Mouse (Mus musculus) liver, adult 2 months (tissue): ENCODE measurements around the gene Mkrn1. TPM values are rescaled to one million over a fixed set of nuclear protein-coding genes. Genes with fewer than 3 reads are reported as not detected.
A peak's percentile ranks its signal among the peaks of the same experiment; 100 is the strongest.
"Not testable (repeated sequence)": the region's sequence is repeated elsewhere in the genome, so short reads cannot be mapped to it uniquely, and the experiment has no call there.

ENCODE experiments used
- DNase-seq: peaks from one replicate; pipeline ENCODE4 v3.0.0-alpha.2; 2011; ENCODE audit warnings: low read depth, low spot score; ENCODE audit errors: extremely low read depth
- H3K27ac ChIP-seq: fragments of 200-500 bp; replicated peaks from 2 replicates; pipeline ENCODE4 v1.5.1; 2012; ENCODE audit warnings: low read depth, mild to moderate bottlenecking, control low read depth, inconsistent platforms, low read length; ENCODE audit not compliant: insufficient read depth
- H3K27me3 ChIP-seq: fragments of 200-500 bp; 2 replicates; pipeline ENCODE4 v1.6.1; 2012; ENCODE audit warnings: mild to moderate bottlenecking, moderate library complexity, low read length, inconsistent platforms; ENCODE audit not compliant: control insufficient read depth, insufficient read depth
- H3K36me3 ChIP-seq: fragments of 200-500 bp; 2 replicates; pipeline ENCODE4 v1.6.1; 2012; ENCODE audit warnings: low read length, inconsistent platforms; ENCODE audit not compliant: control insufficient read depth, insufficient read depth
- H3K4me1 ChIP-seq: fragments of 200-500 bp; 2 replicates; pipeline ENCODE4 v1.6.1; 2011; ENCODE audit warnings: low read length; ENCODE audit not compliant: control insufficient read depth, insufficient read depth
- H3K4me3 ChIP-seq: fragments of 200-500 bp; 2 replicates; pipeline ENCODE4 v1.5.1; 2011; ENCODE audit warnings: low read depth, mild to moderate bottlenecking, control low read depth, low read length, moderate library complexity; ENCODE audit not compliant: insufficient read depth
- H3K79me2 ChIP-seq: fragments of 200-500 bp; 2 replicates; pipeline ENCODE4 v1.6.1; 2012; ENCODE audit warnings: inconsistent platforms, mild to moderate bottlenecking, low read length, moderate library complexity; ENCODE audit not compliant: control insufficient read depth, insufficient read depth
- H3K9ac ChIP-seq: fragments of 200-500 bp; 2 replicates; pipeline ENCODE4 v1.6.1; 2012; ENCODE audit warnings: low read depth, mild to moderate bottlenecking, control low read depth, inconsistent platforms, low read length
- CTCF ChIP-seq: fragments of 200-500 bp; IDR thresholded peaks from 2 replicates; pipeline ENCODE4 v1.5.1; 2011; ENCODE audit warnings: low read depth, low read length, control low read depth
- POLR2A ChIP-seq: fragments of 200-500 bp; IDR thresholded peaks from 2 replicates; pipeline ENCODE4 v1.6.1; 2011; ENCODE audit warnings: low read length, control low read depth; ENCODE audit not compliant: insufficient read depth; ENCODE audit errors: extremely low read depth
- WGBS: fragments of 180-500 bp; shearing (Covaris S2); methylation state at CpG from one replicate; pipeline ENCODE4 v1.1.7; 2018; 5-methylcytosine and 5-hydroxymethylcytosine counted together
- polyA plus RNA-seq: library from polyadenylated mRNA; depleted of rRNA; stranded (reverse); fragments of >200 nt; gene quantifications from 2 replicates; pipeline ENCODE4 v1.2.3, GENCODE M21; 2012
- total RNA-seq: library from RNA; depleted of rRNA; stranded (reverse); fragments of >200 nt; gene quantifications from 2 replicates; pipeline ENCODE4 v1.2.3, GENCODE M21; 2014

Mkrn1 gene
- total and polyA plus RNA-seq, 2 experiments, result 14.0 to 24.2 TPM

DNA sequence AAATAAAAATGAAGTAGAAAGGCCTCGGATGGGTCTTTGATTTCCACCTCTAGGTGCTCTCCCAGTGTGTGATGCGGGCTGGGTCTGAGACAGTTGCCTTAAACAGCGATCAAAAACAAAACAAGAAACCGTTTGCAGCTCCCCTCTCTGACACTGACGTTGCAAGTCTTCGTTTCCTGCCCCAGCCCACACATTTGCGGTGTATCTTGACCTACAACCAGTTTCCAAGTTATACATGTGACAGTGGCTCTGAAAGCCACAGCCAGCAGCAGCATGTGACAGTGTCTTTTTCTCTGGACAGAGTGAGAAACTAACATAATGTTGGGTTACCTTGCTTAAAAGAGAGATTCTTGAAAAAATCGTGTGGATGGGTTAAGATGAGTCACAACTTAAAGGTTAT, 40.5 kb downstream of the Mkrn1 start:
- Histone ChIP-seq H3K36me3 (no peaks in the 10 kb centered on the region), H3K27ac (no peak overlapping the region), H3K4me1 (peaks cover 9% of the 10 kb centered on the region), H3K79me2 (peaks cover 3% of the 10 kb centered on the region; the same call in 1 of the 2 replicates), H3K4me3 (no peak overlapping the region), H3K9ac (no peak overlapping the region), H3K27me3 (no peaks in the 10 kb centered on the region)
- TF ChIP-seq POLR2A (no peak), CTCF (no peak)
- no peak for DNase-seq
- 74% methylated on average over 8 of the region's 8 CpGs for WGBS

DNA sequence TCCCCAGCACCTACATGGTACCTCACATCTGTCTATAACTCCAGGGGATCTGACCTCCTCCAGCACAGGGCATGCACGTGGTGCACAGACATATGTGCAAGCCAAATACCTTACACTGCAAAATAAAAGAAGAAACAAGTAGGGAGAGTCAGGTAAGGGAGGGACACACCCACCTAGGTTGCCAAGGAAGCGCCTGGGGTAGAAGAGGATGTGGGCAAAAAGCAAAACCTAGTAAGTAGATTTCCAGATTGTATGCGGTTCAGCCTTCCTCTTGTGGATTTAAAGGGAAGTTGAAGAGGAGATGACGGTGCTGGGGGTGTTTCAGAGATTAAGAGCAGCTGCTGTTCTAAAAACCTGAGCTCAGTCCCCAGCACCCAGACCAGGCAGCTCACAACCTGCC, 41.0 kb downstream of the Mkrn1 start:
- DNase-seq, result peak; percentile 15
- H3K79me2 ChIP-seq, result peaks cover 3% of the 10 kb centered on the region; the same call in 1 of the 2 replicates
- no peak overlapping the region for H3K4me3 ChIP-seq
- H3K27ac ChIP-seq, result no peak overlapping the region
- H3K36me3 ChIP-seq, result no peaks in the 10 kb centered on the region
- 74% methylated on average over 4 of the region's 4 CpGs for WGBS
- H3K27me3 ChIP-seq, result no peaks in the 10 kb centered on the region
- peaks cover 9% of the 10 kb centered on the region for H3K4me1 ChIP-seq
- TF ChIP-seq POLR2A (no peak), CTCF (no peak)
- no peak overlapping the region for H3K9ac ChIP-seq

DNA sequence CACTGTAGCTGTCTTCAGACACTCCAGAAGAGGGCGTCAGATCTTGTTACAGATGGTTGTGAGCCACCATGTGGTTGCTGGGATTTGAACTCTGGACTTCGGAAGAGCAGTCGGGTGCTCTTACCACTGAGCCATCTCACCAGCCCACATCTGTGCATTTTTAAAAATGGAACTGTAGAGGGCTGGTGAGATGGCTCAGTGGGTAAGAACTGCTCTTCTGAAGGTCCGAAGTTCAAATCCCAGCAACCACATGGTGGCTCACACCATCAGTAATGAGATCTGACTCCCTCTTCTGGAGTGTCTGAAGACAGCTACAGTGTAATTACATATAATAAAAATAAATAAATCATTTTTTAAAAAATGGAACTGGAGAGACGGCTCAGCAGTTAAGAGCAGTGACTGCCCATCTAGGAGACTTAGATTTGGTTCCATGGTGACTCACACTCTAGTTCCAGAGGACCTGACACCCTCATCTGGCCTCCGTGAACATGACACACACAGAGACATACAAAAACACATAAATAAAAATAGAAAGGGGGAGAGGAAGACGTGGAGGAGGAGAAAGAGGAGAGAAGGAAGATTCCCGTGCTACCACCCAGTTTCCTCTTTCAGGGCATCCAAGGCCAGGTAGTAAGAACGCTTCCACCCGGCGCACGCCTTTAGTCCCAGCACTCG, 42.0 kb downstream of the Mkrn1 start:
- not testable (repeated sequence) for H3K9ac ChIP-seq, H3K27me3 ChIP-seq, H3K27ac ChIP-seq, H3K36me3 ChIP-seq, H3K4me1 ChIP-seq, H3K79me2 ChIP-seq, H3K4me3 ChIP-seq, DNase-seq
- 83% methylated on average over 13 of the region's 13 CpGs for WGBS

- no peaks in the 10 kb centered on the region for H3K36me3 ChIP-seq
- TF ChIP-seq CTCF (no peak), POLR2A (peak; percentile 59; the same call in 1 of the 2 replicates)
- H3K27me3 ChIP-seq, result no peaks in the 10 kb centered on the region
- H3K4me1 ChIP-seq, result peaks cover 15% of the 10 kb centered on the region
- peak within 1 kb of the TSS; percentile 96 for H3K9ac ChIP-seq
- H3K4me3 ChIP-seq, result peak within 1 kb of the TSS; percentile 65
- peak; percentile 76 for DNase-seq
- peak within 1 kb of the TSS; percentile 57; the same call in 1 of the 2 replicates for H3K27ac ChIP-seq
- H3K79me2 ChIP-seq, result peaks cover 7% of the 10 kb centered on the region; the same call in 1 of the 2 replicates
- WGBS, result under 1% methylated on average over 43 of the region's 43 CpGs
Observed at GRCm38 (mm10) chr6:39377311-39377827, 42.9 kb downstream of the Mkrn1 start, which contains the start of gene Slc37a3. Slc37a3 (minus strand) TSS chr6:39377675.

GRCm38 (mm10) chr6:39376775-39377174, 43.5 kb downstream of the Mkrn1 start:
- TF ChIP-seq CTCF (no peak), POLR2A (no peak)
- Histone ChIP-seq H3K36me3 (no peaks in the 10 kb centered on the region), H3K9ac (peak overlapping the region; percentile 96), H3K27me3 (no peaks in the 10 kb centered on the region), H3K79me2 (peaks cover 7% of the 10 kb centered on the region; the same call in 1 of the 2 replicates), H3K4me3 (peak overlapping the region; percentile 65), H3K4me1 (peaks cover 15% of the 10 kb centered on the region), H3K27ac (no peak overlapping the region)
- DNase-seq, result no peak
- WGBS, result 8% methylated on average over 9 of the region's 9 CpGs
